Mouse (Mus musculus) MEL (cell line): ENCODE measurements around the gene Jmy. TPM values are rescaled to one million over a fixed set of nuclear protein-coding genes. Genes with fewer than 3 reads are reported as not detected.
A peak's percentile ranks its signal among the peaks of the same experiment; 100 is the strongest.

Experiments
- DNase-seq: peaks from one replicate; pipeline ENCODE4 v3.0.0; 2011; ENCODE audit warnings: low read depth, low spot score
- H3K27ac ChIP-seq: 2 replicates; pipeline ENCODE4 v1.5.1; 2012; ENCODE audit warnings: low read depth, mild to moderate bottlenecking, control low read depth, low read length, moderate library complexity; ENCODE audit not compliant: control insufficient read depth
- H3K27me3 ChIP-seq, 2 experiments: fragments of 150-350 bp in 1 of 2; sonication (generic) in 1 of 2; 2 replicates each; pipeline ENCODE4 v1.6.1; 2012; ENCODE audit warnings: low read length in 2 of 2, mild to moderate bottlenecking in 2 of 2, improper control_type of control experiment in 1 of 2, moderate library complexity in 1 of 2; ENCODE audit not compliant: insufficient read depth in 2 of 2, control insufficient read depth in 1 of 2
- H3K36me3 ChIP-seq, 2 experiments: 2 replicates each; pipeline ENCODE4 v1.6.1; 2012 to 2014; ENCODE audit warnings: low read length in 2 of 2, improper control_type of control experiment in 1 of 2, inconsistent platforms in 1 of 2, mild to moderate bottlenecking in 1 of 2; ENCODE audit not compliant: insufficient read depth in 2 of 2, control insufficient read depth in 1 of 2
- H3K4me1 ChIP-seq, 2 experiments: fragments of 150-350 bp in 1 of 2; sonication (generic) in 1 of 2; 2 replicates each; pipeline ENCODE4 v1.6.1; 2012; ENCODE audit warnings: low read length in 2 of 2, improper control_type of control experiment in 1 of 2, mild to moderate bottlenecking in 1 of 2; ENCODE audit not compliant: insufficient read depth in 2 of 2, control insufficient read depth in 1 of 2
- H3K4me3 ChIP-seq, 2 experiments: fragments of 150-350 bp in 1 of 2; sonication (generic) in 1 of 2; 2 replicates each; pipeline ENCODE4 v1.5.1; 2012; ENCODE audit warnings: low read depth in 2 of 2, low read length in 2 of 2, mild to moderate bottlenecking in 2 of 2, moderate library complexity in 2 of 2, control low read depth in 1 of 2, improper control_type of control experiment in 1 of 2; ENCODE audit not compliant: control insufficient read depth in 1 of 2, insufficient read depth in 1 of 2
- H3K79me2 ChIP-seq: 2 replicates; pipeline ENCODE4 v1.6.1; 2012; ENCODE audit warnings: mild to moderate bottlenecking, low read length, moderate library complexity; ENCODE audit not compliant: control insufficient read depth, poor library complexity, insufficient read depth
- H3K9ac ChIP-seq: 2 replicates; pipeline ENCODE4 v1.6.1; 2012; ENCODE audit warnings: low read depth, mild to moderate bottlenecking, control low read depth, low read length, moderate library complexity; ENCODE audit not compliant: control insufficient read depth, poor library complexity, severe bottlenecking
- H3K9me3 ChIP-seq: fragments of 150-350 bp; sonication (generic); replicated peaks from 2 replicates; pipeline ENCODE4 v1.6.1; 2012; ENCODE audit warnings: mild to moderate bottlenecking, low read length, improper control_type of control experiment, moderate library complexity; ENCODE audit not compliant: insufficient read depth
- BHLHE40 ChIP-seq: IDR thresholded peaks from 2 replicates; pipeline ENCODE4 v1.6.1; 2012; ENCODE audit warnings: low read depth, mild to moderate bottlenecking, inconsistent platforms, low read length, improper control_type of control experiment, borderline replicate concordance
- CHD1 ChIP-seq: IDR thresholded peaks from 2 replicates; pipeline ENCODE4 v1.6.1; 2012; ENCODE audit warnings: low read depth, mild to moderate bottlenecking, inconsistent platforms, low read length, improper control_type of control experiment
- CHD2 ChIP-seq: IDR thresholded peaks from 2 replicates; pipeline ENCODE4 v1.6.1; 2011; ENCODE audit warnings: low read length, improper control_type of control experiment
- CTCF ChIP-seq, 3 experiments: IDR thresholded peaks in 2 of 3; conservative IDR thresholded peaks in 1 of 3; 2 replicates each; pipeline ENCODE4 v1.5.1; 2011 to 2012; ENCODE audit warnings: low read length in 3 of 3, low read depth in 2 of 3, mild to moderate bottlenecking in 2 of 3, improper control_type of control experiment in 1 of 3, inconsistent platforms in 1 of 3, mixed read lengths in 1 of 3, moderate library complexity in 1 of 3; ENCODE audit not compliant: control insufficient read depth in 1 of 3, insufficient read depth in 1 of 3, poor library complexity in 1 of 3, severe bottlenecking in 1 of 3
- ELF1 ChIP-seq: IDR thresholded peaks from 2 replicates; pipeline ENCODE4 v1.6.1; 2014; ENCODE audit warnings: low read depth, mild to moderate bottlenecking, inconsistent platforms, low read length, improper control_type of control experiment, moderate library complexity
- EP300 ChIP-seq, 2 experiments: IDR thresholded peaks; 2 replicates each; pipeline ENCODE4 v1.6.1; 2011; ENCODE audit warnings: improper control_type of control experiment in 2 of 2, low read length in 2 of 2, low read depth in 1 of 2, mild to moderate bottlenecking in 1 of 2
- GABPA ChIP-seq: IDR thresholded peaks from 2 replicates; pipeline ENCODE4 v1.6.1; 2012; ENCODE audit warnings: low read depth, mild to moderate bottlenecking, inconsistent platforms, low read length, improper control_type of control experiment, moderate library complexity
- GATA1 ChIP-seq: IDR thresholded peaks from 2 replicates; pipeline ENCODE4 v1.6.1; 2011; ENCODE audit warnings: low read depth, low read length, improper control_type of control experiment
- HCFC1 ChIP-seq: IDR thresholded peaks from 2 replicates; pipeline ENCODE4 v1.6.1; 2012; ENCODE audit warnings: low read depth, mild to moderate bottlenecking, inconsistent platforms, low read length, improper control_type of control experiment, moderate library complexity
- MAFK ChIP-seq: IDR thresholded peaks from 2 replicates; pipeline ENCODE4 v1.6.1; 2011; ENCODE audit warnings: low read depth, mild to moderate bottlenecking, low read length, improper control_type of control experiment, borderline replicate concordance
- MAX ChIP-seq: IDR thresholded peaks from 2 replicates; pipeline ENCODE4 v1.6.1; 2011; ENCODE audit warnings: low read length, improper control_type of control experiment
- MAZ ChIP-seq: IDR thresholded peaks from 2 replicates; pipeline ENCODE4 v1.6.1; 2012; ENCODE audit warnings: low read depth, mild to moderate bottlenecking, inconsistent platforms, low read length, improper control_type of control experiment
- MEF2A ChIP-seq: IDR thresholded peaks from 2 replicates; pipeline ENCODE4 v1.6.1; 2014; ENCODE audit warnings: low read depth, mild to moderate bottlenecking, inconsistent platforms, low read length, improper control_type of control experiment; ENCODE audit not compliant: poor library complexity, insufficient replicate concordance, severe bottlenecking; ENCODE audit errors: extremely low read depth
- MXI1 ChIP-seq: IDR thresholded peaks from 2 replicates; pipeline ENCODE4 v1.6.1; 2011; ENCODE audit warnings: mild to moderate bottlenecking, low read depth, low read length, improper control_type of control experiment
- MYB ChIP-seq: IDR thresholded peaks from 2 replicates; pipeline ENCODE4 v1.6.1; 2011; ENCODE audit warnings: mild to moderate bottlenecking, low read depth, low read length, improper control_type of control experiment
- MYC ChIP-seq: IDR thresholded peaks from 2 replicates; pipeline ENCODE4 v1.6.1; 2011; ENCODE audit warnings: low read depth, mild to moderate bottlenecking, low read length, improper control_type of control experiment, moderate library complexity
- NRF1 ChIP-seq: IDR thresholded peaks from 2 replicates; pipeline ENCODE4 v1.6.1; 2014; ENCODE audit warnings: low read depth, mild to moderate bottlenecking, inconsistent platforms, low read length, improper control_type of control experiment, moderate library complexity; ENCODE audit not compliant: poor library complexity, insufficient read depth, severe bottlenecking
- POLR2A ChIP-seq, 2 experiments: IDR thresholded peaks; 2 replicates each; pipeline ENCODE4 v1.6.1; 2011 to 2012; ENCODE audit warnings: low read length in 2 of 2, mild to moderate bottlenecking in 2 of 2, control low read depth in 1 of 2, improper control_type of control experiment in 1 of 2, low read depth in 1 of 2, moderate library complexity in 1 of 2; ENCODE audit not compliant: control insufficient read depth in 1 of 2, insufficient read depth in 1 of 2, poor library complexity in 1 of 2
- POLR2AphosphoS2 ChIP-seq: IDR thresholded peaks from 2 replicates; pipeline ENCODE4 v1.6.1; 2011; ENCODE audit warnings: low read length, improper control_type of control experiment
- RAD21 ChIP-seq: IDR thresholded peaks from 2 replicates; pipeline ENCODE4 v1.6.1; 2011; ENCODE audit warnings: mild to moderate bottlenecking, low read depth, low read length, improper control_type of control experiment
- RCOR1 ChIP-seq: IDR thresholded peaks from 2 replicates; pipeline ENCODE4 v1.6.1; 2012; ENCODE audit warnings: low read depth, mild to moderate bottlenecking, inconsistent platforms, low read length, improper control_type of control experiment
- SIN3A ChIP-seq: IDR thresholded peaks from 2 replicates; pipeline ENCODE4 v1.6.1; 2012; ENCODE audit warnings: low read length, improper control_type of control experiment, inconsistent platforms
- TBP ChIP-seq: IDR thresholded peaks from 2 replicates; pipeline ENCODE4 v1.8.0; 2011; ENCODE audit warnings: low read depth, low read length, improper control_type of control experiment
- UBTF ChIP-seq: IDR thresholded peaks from 2 replicates; pipeline ENCODE4 v1.6.1; 2012; ENCODE audit warnings: low read depth, mild to moderate bottlenecking, inconsistent platforms, low read length, improper control_type of control experiment, moderate library complexity, borderline replicate concordance; ENCODE audit not compliant: insufficient read depth
- USF1 ChIP-seq: IDR thresholded peaks from 2 replicates; pipeline ENCODE4 v1.6.1; 2014; ENCODE audit warnings: low read depth, mild to moderate bottlenecking, inconsistent platforms, low read length, improper control_type of control experiment, moderate library complexity
- ZC3H11A ChIP-seq: IDR thresholded peaks from 2 replicates; pipeline ENCODE4 v1.6.1; 2012; ENCODE audit warnings: low read depth, mild to moderate bottlenecking, inconsistent platforms, low read length, improper control_type of control experiment
- ZMIZ1 ChIP-seq: IDR thresholded peaks from 2 replicates; pipeline ENCODE4 v1.6.1; 2012; ENCODE audit warnings: low read depth, mild to moderate bottlenecking, inconsistent platforms, low read length, improper control_type of control experiment, moderate library complexity
- ZNF384 ChIP-seq: IDR thresholded peaks from 2 replicates; pipeline ENCODE4 v1.6.1; 2012; ENCODE audit warnings: low read depth, mild to moderate bottlenecking, inconsistent platforms, low read length, improper control_type of control experiment
- polyA plus RNA-seq, 2 experiments: library from polyadenylated mRNA; stranded (reverse) in 1 of 2; unstranded in 1 of 2; fragments of >175 nt in 1 of 2; fragments of >200 nt in 1 of 2; gene quantifications; 2 replicates each; pipeline versions ENCODE4 v1.2.1 to v1.2.4; 2012; ENCODE audit warnings: low replicate concordance in 2 of 2, low read depth in 1 of 2; ENCODE audit not compliant: insufficient read length in 2 of 2, insufficient read depth in 1 of 2, missing spikeins in 1 of 2
- total RNA-seq: library from RNA; depleted of rRNA; stranded (reverse); fragments of 300-350 nt; gene quantifications from 2 replicates; pipeline ENCODE4 v1.2.3, GENCODE M21; 2012

The Jmy gene
- total and polyA plus RNA-seq, 3 experiments, result 5.5 to 21.9 (median 9.3) TPM

- Histone ChIP-seq H3K27ac (peak overlapping the region; percentile 84), H3K79me2 (no peaks in the 10 kb centered on the region), H3K27me3 (no peaks in the 10 kb centered on the region), H3K4me1 (peaks cover 0 to 14% of the 10 kb centered on the region in 2 experiments; a peak in 3 of 4 replicates), H3K4me3 (no peak overlapping the region), H3K9me3 (no peaks in the 10 kb centered on the region), H3K9ac (no peak overlapping the region), H3K36me3 (peaks cover 1 to 15% of the 10 kb centered on the region in 2 experiments)
- DNase-seq, result no peak
- no peak for TF ChIP-seq USF1
- no peak for TF ChIP-seq MAX
- TF ChIP-seq GABPA, result no peak
- no peak for TF ChIP-seq MEF2A
- no peak for TF ChIP-seq POLR2AphosphoS2
- TF ChIP-seq BHLHE40, result no peak
- no peak for TF ChIP-seq NRF1
- no peak for TF ChIP-seq MAZ
- TF ChIP-seq ELF1, result no peak
- no peak for TF ChIP-seq UBTF
- no peak for TF ChIP-seq SIN3A
Observed at GRCm38 (mm10) chr13:93429205-93429604, 70.4 kb downstream of the Jmy start.

- peak; percentile 86 for DNase-seq
- Histone ChIP-seq H3K9me3 (no peaks in the 10 kb centered on the region), H3K36me3 (peaks cover 0 to 15% of the 10 kb centered on the region in 2 experiments; a peak in 2 of 4 replicates), H3K4me3 (peak overlapping the region; percentile 10 to 13; a peak in 1 of 4 replicates), H3K27me3 (no peaks in the 10 kb centered on the region), H3K4me1 (peaks cover 0 to 14% of the 10 kb centered on the region in 2 experiments; a peak in 3 of 4 replicates), H3K9ac (peak overlapping the region; percentile 6; the same call in 1 of the 2 replicates), H3K79me2 (no peaks in the 10 kb centered on the region), H3K27ac (peak overlapping the region; percentile 90)
- TF ChIP-seq NRF1 (no peak), RAD21 (no peak), CTCF (IDR thresholded peaks at IDR 0.05 in 2 of 3, conservative IDR thresholded peaks at IDR 0.05 in 1 of 3; ENCODE audit: control insufficient read depth in 1 of 3, insufficient read depth in 1 of 3, low read depth in 2 of 3, low read length in 3 of 3, poor library complexity in 1 of 3, severe bottlenecking in 1 of 3) (no peak), CHD2 (no peak), ZNF384 (no peak), MYC (peak; percentile 68; the same call in 1 of the 2 replicates), MAZ (no peak), ZC3H11A (no peak), POLR2AphosphoS2 (no peak), MYB (no peak), RCOR1 (peak; percentile 42), TBP (0 out of 2 replicates have a peak, but pooled peaks have one; percentile 9), MAFK (no peak), CHD1 (no peak), MXI1 (peak; percentile 31; the same call in 1 of the 2 replicates), MAX (peak; percentile 58; the same call in 1 of the 2 replicates), USF1 (no peak), EP300 (IDR thresholded peaks at IDR 0.05; ENCODE audit: low read depth in 1 of 2, low read length in 2 of 2) (peak; percentile 85 to 87), POLR2A (IDR thresholded peaks at IDR 0.05; ENCODE audit: control insufficient read depth in 1 of 2, insufficient read depth in 1 of 2, low read depth in 1 of 2, low read length in 2 of 2, poor library complexity in 1 of 2) (no peak), HCFC1 (no peak), ZMIZ1 (no peak), GATA1 (peak; percentile 92), BHLHE40 (no peak)
Observed at GRCm38 (mm10) chr13:93427920-93428876, 71.4 kb downstream of the Jmy start.
